Mouse (Mus musculus): Measurements from ENCODE around the gene Gm19426. TPM values are rescaled to one million over a fixed set of nuclear protein-coding genes. Genes with fewer than 3 reads are reported as not detected.

The Gm19426 gene
- polyA plus RNA-seq, 1 experiment from 2014 or later = 7.0 TPM

MicroRNA genes within 50 kb of the gene (microRNA counts, 519-probe panel; counts per million panel counts)
- microRNA mmu-miR-130a = 4,650 counts per million, percentile 98 among the panel's probes with 10 or more counts

Small RNA genes lying within 50 kb of the gene (microRNA-seq; reads per million reads assigned to microRNA genes)
- 21,511 reads per million, percentile 97 among the genes with 10 or more reads in this experiment for gene Mir130a

Other genes starting within 250 kb of the Gm19426 start
- 51.3 and 52.7 TPM in 2 replicates for gene Ctnnd1, start 92.9 kb downstream of the Gm19426 start, polyA plus RNA-seq (2015; fragmentation: Nextera tagmentation; extraction: Ambion mirVana)
- 0.08 and 0.11 TPM in 2 replicates for gene Btbd18, start 84.6 kb downstream of the Gm19426 start, polyA plus RNA-seq (2015; fragmentation: Nextera tagmentation; extraction: Ambion mirVana)
- gene Selenoh, start 72.9 kb downstream of the Gm19426 start, polyA plus RNA-seq (2015; fragmentation: Nextera tagmentation; extraction: Ambion mirVana) = 211 and 227 TPM in 2 replicates
- not detected in 2 replicates for gene Gm28635, start 65.6 kb downstream of the Gm19426 start, polyA plus RNA-seq (2015; fragmentation: Nextera tagmentation; extraction: Ambion mirVana)
- 27.6 and 30.3 TPM in 2 replicates for gene Med19, start 65.3 kb downstream of the Gm19426 start, polyA plus RNA-seq (2015; fragmentation: Nextera tagmentation; extraction: Ambion mirVana)
- gene Tmx2, start 64.5 kb downstream of the Gm19426 start, polyA plus RNA-seq (2015; fragmentation: Nextera tagmentation; extraction: Ambion mirVana) = 95.2 and 98.7 TPM in 2 replicates
- gene Zdhhc5, start 28.5 kb downstream of the Gm19426 start, polyA plus RNA-seq (2015; fragmentation: Nextera tagmentation; extraction: Ambion mirVana) = 32.1 and 32.5 TPM in 2 replicates
- 26.8 and 28.7 TPM in 2 replicates for gene Clp1, start 16.3 kb downstream of the Gm19426 start, polyA plus RNA-seq (2015; fragmentation: Nextera tagmentation; extraction: Ambion mirVana)
- gene Ypel4, start 9.6 kb downstream of the Gm19426 start, polyA plus RNA-seq (2015; fragmentation: Nextera tagmentation; extraction: Ambion mirVana) = 5.7 and 7.1 TPM in 2 replicates
- 47.0 and 55.8 TPM in 2 replicates for gene Serping1, start 31.8 kb upstream of the Gm19426 start, polyA plus RNA-seq (2015; fragmentation: Nextera tagmentation; extraction: Ambion mirVana)
- 45.5 and 49.2 TPM in 2 replicates for gene Ube2l6, start 55.2 kb upstream of the Gm19426 start, polyA plus RNA-seq (2015; fragmentation: Nextera tagmentation; extraction: Ambion mirVana)
- 0.76 and 3.4 TPM in 2 replicates for gene Smtnl1, start 79.0 kb upstream of the Gm19426 start, polyA plus RNA-seq (2015; fragmentation: Nextera tagmentation; extraction: Ambion mirVana)
- gene Timm10, start 83.3 kb upstream of the Gm19426 start, polyA plus RNA-seq (2015; fragmentation: Nextera tagmentation; extraction: Ambion mirVana) = 45.0 and 49.8 TPM in 2 replicates
- 14.5 and 16.5 TPM in 2 replicates for gene Slc43a1, start 95.2 kb upstream of the Gm19426 start, polyA plus RNA-seq (2015; fragmentation: Nextera tagmentation; extraction: Ambion mirVana)
- 0.96 TPM in 2 replicates for gene Rtn4rl2, start 143.1 kb upstream of the Gm19426 start, polyA plus RNA-seq (2015; fragmentation: Nextera tagmentation; extraction: Ambion mirVana)
- 32.4 and 36.2 TPM in 2 replicates for gene Slc43a3, start 192.9 kb upstream of the Gm19426 start, polyA plus RNA-seq (2015; fragmentation: Nextera tagmentation; extraction: Ambion mirVana)
- 0.18 TPM in 1 of 2 replicates, not detected in the other for gene Prg2, start 236.8 kb upstream of the Gm19426 start, polyA plus RNA-seq (2015; fragmentation: Nextera tagmentation; extraction: Ambion mirVana)
- gene Prg3, start 244.6 kb upstream of the Gm19426 start, polyA plus RNA-seq (2015; fragmentation: Nextera tagmentation; extraction: Ambion mirVana) = not detected in 2 replicates

All from limb, embryonic 15.5 days (tissue).